Mouse (Mus musculus): ENCODE data around the gene 1700012B07Rik.

1700012B07Rik gene

GRCm38 (mm10) chr11:109851996-109852395 lies 24.1 kb upstream of the 1700012B07Rik start:
- peak in 1 of 2 experiments; percentile 26 for DNase-seq (ENCODE audit: low spot score in 2 of 2)

- DNase-seq (ENCODE audit: low spot score in 2 of 2) = no peak
Observed at GRCm38 (mm10) chr11:109846343-109846742, 18.5 kb upstream of the 1700012B07Rik start.

GRCm38 (mm10) chr11:109845601-109846000 lies 17.8 kb upstream of the 1700012B07Rik start:
- DNase-seq (ENCODE audit: low spot score in 2 of 2) = no peak

- DNase-seq (ENCODE audit: low spot score in 2 of 2) = no peak
Observed at GRCm38 (mm10) chr11:109844466-109844865, 16.6 kb upstream of the 1700012B07Rik start.

- DNase-seq (ENCODE audit: low spot score in 2 of 2) = no peak
Observed at GRCm38 (mm10) chr11:109830368-109830767, 2.5 kb upstream of the 1700012B07Rik start.

- DNase-seq (ENCODE audit: low spot score in 2 of 2) = no peak
Observed at GRCm38 (mm10) chr11:109822280-109822679, 5.6 kb downstream of the 1700012B07Rik start.

- DNase-seq (ENCODE audit: low spot score in 2 of 2) = no peak
Observed at GRCm38 (mm10) chr11:109817405-109817804, 10.4 kb downstream of the 1700012B07Rik start.

GRCm38 (mm10) chr11:109816911-109817310 lies 10.9 kb downstream of the 1700012B07Rik start:
- DNase-seq (ENCODE audit: low spot score in 2 of 2) = peak in 1 of 2 experiments; percentile 6

- peak in 1 of 2 experiments; percentile 7 for DNase-seq (ENCODE audit: low spot score in 2 of 2)
Observed at GRCm38 (mm10) chr11:109811721-109812120, 16.1 kb downstream of the 1700012B07Rik start.

- DNase-seq (ENCODE audit: low spot score in 2 of 2) = no peak
Observed at GRCm38 (mm10) chr11:109809175-109809855, 18.5 kb downstream of the 1700012B07Rik start.

GRCm38 (mm10) chr11:109801515-109801914 lies 26.3 kb downstream of the 1700012B07Rik start:
- no peak for DNase-seq (ENCODE audit: low spot score in 2 of 2)

GRCm38 (mm10) chr11:109797531-109797930 lies 30.3 kb downstream of the 1700012B07Rik start:
- no peak for DNase-seq (ENCODE audit: low spot score in 2 of 2)

- DNase-seq (ENCODE audit: low spot score in 2 of 2) = no peak
Observed at GRCm38 (mm10) chr11:109795536-109795935, 32.3 kb downstream of the 1700012B07Rik start.

- no peak for DNase-seq (ENCODE audit: low spot score in 2 of 2)
Observed at GRCm38 (mm10) chr11:109793578-109793977, 34.3 kb downstream of the 1700012B07Rik start.

GRCm38 (mm10) chr11:109792401-109792997 lies 35.3 kb downstream of the 1700012B07Rik start:
- no peak for DNase-seq (ENCODE audit: low spot score in 2 of 2)

- no peak for DNase-seq (ENCODE audit: low spot score in 2 of 2)
Observed at GRCm38 (mm10) chr11:109791965-109792364, 35.9 kb downstream of the 1700012B07Rik start.

- DNase-seq (ENCODE audit: low spot score in 2 of 2) = no peak
Observed at GRCm38 (mm10) chr11:109790221-109790620, 37.6 kb downstream of the 1700012B07Rik start.

GRCm38 (mm10) chr11:109785392-109785791 lies 42.5 kb downstream of the 1700012B07Rik start:
- no peak for DNase-seq (ENCODE audit: low spot score in 2 of 2)

- no peak for DNase-seq (ENCODE audit: low spot score in 2 of 2)
Observed at GRCm38 (mm10) chr11:109771381-109771780, 56.5 kb downstream of the 1700012B07Rik start.

- DNase-seq (ENCODE audit: low spot score in 2 of 2) = no peak
Observed at GRCm38 (mm10) chr11:109770185-109770584, 57.7 kb downstream of the 1700012B07Rik start.

GRCm38 (mm10) chr11:109769091-109769490 lies 58.8 kb downstream of the 1700012B07Rik start:
- DNase-seq (ENCODE audit: low spot score in 2 of 2) = no peak

GRCm38 (mm10) chr11:109760063-109760462 lies 67.8 kb downstream of the 1700012B07Rik start:
- no peak for DNase-seq (ENCODE audit: low spot score in 2 of 2)

GRCm38 (mm10) chr11:109758616-109759215 lies 69.1 kb downstream of the 1700012B07Rik start:
- DNase-seq (ENCODE audit: low spot score in 2 of 2) = peak in 1 of 2 experiments; percentile 6
